Mouse (Mus musculus) hindbrain, embryonic 11.5 days (tissue): ENCODE measurements around the gene Gpr183. TPM values are rescaled to one million over a fixed set of nuclear protein-coding genes. Genes with fewer than 3 reads are reported as not detected.

Experiments
- ATAC-seq: fragments of 200-750 bp; cut with Nextera tagmentation; 2 replicates; pipeline ENCODE4 v1.8.0; 2017; ENCODE audit warnings: mild to moderate bottlenecking, moderate TSS enrichment, moderate library complexity; ENCODE audit not compliant: low FRiP score
- DNase-seq: peaks from one replicate; pipeline ENCODE4 v3.0.0-alpha.2; 2015; ENCODE audit warnings: low spot score
- H3K27ac ChIP-seq: fragments of 300-500 bp; sonication (generic); 2 replicates; pipeline ENCODE4 v1.5.1; 2014; ENCODE audit warnings: mild to moderate bottlenecking, low read depth, low read length
- H3K27me3 ChIP-seq: fragments of 300-500 bp; sonication (generic); 2 replicates; pipeline ENCODE4 v1.6.1; 2014; ENCODE audit warnings: mild to moderate bottlenecking, low read length, moderate library complexity, mixed read lengths; ENCODE audit not compliant: control insufficient read depth, insufficient read depth
- H3K36me3 ChIP-seq: fragments of 300-500 bp; sonication (generic); 2 replicates; pipeline ENCODE4 v1.6.1; 2014; ENCODE audit warnings: mild to moderate bottlenecking, low read length, moderate library complexity, mixed read lengths; ENCODE audit not compliant: control insufficient read depth, insufficient read depth
- H3K4me1 ChIP-seq: fragments of 300-500 bp; sonication (generic); replicated peaks from 2 replicates; pipeline ENCODE4 v1.6.1; 2014; ENCODE audit warnings: low read length, mixed read lengths; ENCODE audit not compliant: control insufficient read depth, insufficient read depth
- H3K4me2 ChIP-seq: fragments of 300-500 bp; sonication (generic); replicated peaks from 2 replicates; pipeline ENCODE4 v1.6.1; 2014; ENCODE audit warnings: mild to moderate bottlenecking, low read depth, low read length
- H3K4me3 ChIP-seq: fragments of 300-500 bp; sonication (generic); 2 replicates; pipeline ENCODE4 v1.5.1; 2014; ENCODE audit warnings: low read depth, low read length
- H3K9ac ChIP-seq: fragments of 300-500 bp; sonication (generic); 2 replicates; pipeline ENCODE4 v1.6.1; 2014; ENCODE audit warnings: low read depth, low read length
- H3K9me3 ChIP-seq: fragments of 300-500 bp; sonication (generic); 2 replicates; pipeline ENCODE4 v1.6.1; 2016; ENCODE audit warnings: low read length; ENCODE audit not compliant: control insufficient read depth
- WGBS: fragments of 180-500 bp; shearing (Covaris S2); extraction: QIAGEN DNeasy Blood & Tissue Kit; methylation state at CpG from one replicate; pipeline ENCODE4 v1.1.7; 2014; 5-methylcytosine and 5-hydroxymethylcytosine counted together
- polyA plus RNA-seq: library from polyadenylated mRNA; unstranded; fragments of >200 nt; fragmentation: Nextera tagmentation; extraction: Ambion mirVana; gene quantifications from 2 replicates; pipeline ENCODE4 v1.2.1, GENCODE M21; 2014

Gene Gpr183
- polyA plus RNA-seq, 1 experiment from 2014 or later: 3.2 TPM

DNA sequence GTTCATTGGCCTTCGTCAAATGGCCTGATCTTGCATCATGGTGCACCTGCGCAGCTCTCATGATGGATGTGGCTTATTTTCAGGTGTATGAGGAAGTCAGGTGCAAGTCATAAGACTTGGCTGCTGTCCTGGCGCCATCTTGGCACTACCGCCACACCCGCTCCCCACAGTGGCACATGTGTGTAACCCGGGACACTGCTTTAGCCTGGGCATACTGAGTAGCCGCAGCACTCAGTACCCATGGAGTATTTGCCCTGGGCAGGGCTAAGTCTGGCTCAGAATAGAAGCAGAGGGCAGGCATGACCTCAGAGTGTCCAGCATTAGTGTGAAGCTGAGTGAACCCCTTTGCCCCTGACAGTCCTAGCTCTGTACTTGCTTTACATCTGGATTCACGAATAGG, 37.5 kb downstream of the Gpr183 start:
- H3K9ac ChIP-seq: no peak overlapping the region
- H3K36me3 ChIP-seq: no peaks in the 10 kb centered on the region
- H3K9me3 ChIP-seq: no peaks in the 10 kb centered on the region
- WGBS: 90% methylated on average over 8 of the region's 8 CpGs
- no peak for DNase-seq
- no peak overlapping the region for H3K4me3 ChIP-seq
- H3K27me3 ChIP-seq: no peaks in the 10 kb centered on the region
- H3K4me1 ChIP-seq: no peaks in the 10 kb centered on the region
- H3K4me2 ChIP-seq: no peak overlapping the region
- H3K27ac ChIP-seq: no peak overlapping the region
- peak; percentile 25; the same call in 1 of the 2 replicates for ATAC-seq

DNA sequence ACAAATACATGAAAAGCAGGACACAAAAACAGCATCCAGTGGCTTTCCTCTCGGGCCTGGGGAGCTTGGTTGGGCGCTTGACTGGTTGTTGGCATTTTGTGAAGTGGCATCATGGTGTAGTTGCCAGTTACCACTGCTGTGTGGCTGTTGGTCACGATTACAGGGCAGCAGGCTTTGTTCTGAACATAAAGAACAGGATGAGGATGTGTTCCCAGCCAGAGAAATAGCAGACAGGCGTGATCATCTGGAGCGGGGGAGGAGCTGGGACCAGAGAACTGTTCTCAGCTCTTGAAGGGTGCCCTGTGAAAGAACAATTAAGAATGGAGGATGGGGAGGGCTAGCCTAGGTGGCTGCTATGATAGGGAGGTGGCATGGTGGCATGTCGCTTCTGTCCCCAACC, 38.1 kb downstream of the Gpr183 start:
- Histone ChIP-seq H3K9me3 (no peaks in the 10 kb centered on the region), H3K27ac (no peak overlapping the region), H3K9ac (no peak overlapping the region), H3K36me3 (no peaks in the 10 kb centered on the region), H3K4me3 (no peak overlapping the region), H3K4me2 (no peak overlapping the region), H3K4me1 (no peaks in the 10 kb centered on the region), H3K27me3 (no peaks in the 10 kb centered on the region)
- ATAC-seq (no peak), DNase-seq (no peak)
- WGBS: 87% methylated on average over 6 of the region's 6 CpGs

DNA sequence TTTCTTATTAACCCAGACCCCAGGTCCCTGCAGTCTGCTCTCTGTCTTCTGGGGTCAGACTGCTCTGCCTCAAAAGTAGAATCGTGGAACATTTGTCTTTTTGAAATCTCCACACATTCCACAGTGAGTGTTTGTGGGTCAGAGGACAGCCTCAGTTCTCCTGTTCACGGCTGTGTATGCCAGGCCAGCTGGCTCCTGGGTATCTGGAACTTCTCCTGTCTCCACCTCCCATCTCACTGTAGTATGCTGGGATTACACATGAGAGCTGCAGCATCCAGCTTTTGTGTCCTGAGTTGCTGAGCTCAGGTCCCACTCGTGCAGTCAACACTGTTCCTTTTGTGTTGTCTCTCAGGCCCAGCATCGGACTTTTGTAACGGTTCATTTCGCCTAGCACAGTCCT, 40.1 kb downstream of the Gpr183 start:
- ATAC-seq (no peak), DNase-seq (no peak)
- H3K27me3 ChIP-seq: no peaks in the 10 kb centered on the region
- H3K4me3 ChIP-seq: no peak overlapping the region
- no peaks in the 10 kb centered on the region for H3K9me3 ChIP-seq
- no peak overlapping the region for H3K9ac ChIP-seq
- H3K4me1 ChIP-seq: no peaks in the 10 kb centered on the region
- H3K27ac ChIP-seq: no peak overlapping the region
- H3K36me3 ChIP-seq: no peaks in the 10 kb centered on the region
- H3K4me2 ChIP-seq: no peak overlapping the region
- 88% methylated on average over 6 of the region's 6 CpGs for WGBS

DNA sequence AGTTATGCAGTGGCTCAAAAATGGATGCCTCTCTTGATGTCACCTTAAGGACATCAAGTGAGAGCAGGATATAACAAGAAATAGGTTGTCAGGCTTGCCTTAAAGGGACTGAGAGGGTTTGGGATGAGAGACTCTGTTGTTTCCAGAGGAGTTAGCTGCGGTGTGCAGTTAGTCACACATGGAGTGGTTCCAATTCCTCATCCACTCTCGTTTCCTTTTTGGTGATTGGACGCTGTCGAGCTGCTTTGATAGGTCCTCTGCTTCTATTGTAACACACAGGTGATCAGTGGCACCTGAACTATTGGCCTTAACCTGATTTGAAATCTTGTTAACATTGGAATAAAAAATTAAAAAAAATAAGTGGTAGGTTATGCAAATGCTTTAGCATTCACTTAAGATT, 42.3 kb downstream of the Gpr183 start:
- Histone ChIP-seq H3K4me3 (no peak overlapping the region), H3K27me3 (no peaks in the 10 kb centered on the region), H3K4me1 (no peaks in the 10 kb centered on the region), H3K9me3 (no peaks in the 10 kb centered on the region), H3K4me2 (no peak overlapping the region), H3K9ac (no peak overlapping the region), H3K36me3 (no peaks in the 10 kb centered on the region), H3K27ac (no peak overlapping the region)
- DNase-seq (no peak), ATAC-seq (no peak)
- WGBS: 91% methylated on average over 4 of the region's 4 CpGs

DNA sequence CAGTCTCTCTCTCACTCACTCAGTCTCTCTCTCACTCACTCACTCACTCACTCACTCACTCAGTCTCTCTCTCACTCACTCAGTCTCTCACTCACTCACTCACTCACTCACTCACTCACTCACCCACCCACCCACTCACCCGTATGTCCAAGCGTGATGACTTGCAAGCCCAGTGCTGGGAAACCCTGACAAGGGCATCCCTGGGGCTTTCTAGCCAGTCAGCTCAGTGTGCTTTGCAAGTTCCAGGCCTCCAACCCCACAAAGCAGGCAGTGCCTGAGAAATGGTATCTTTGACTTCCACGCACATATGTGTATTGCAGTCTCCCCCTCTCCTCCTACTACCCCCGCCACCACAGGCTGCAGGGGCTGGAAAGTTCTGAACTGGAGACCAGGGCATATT, 43.0 kb downstream of the Gpr183 start:
- H3K27ac ChIP-seq: no peak overlapping the region

DNA sequence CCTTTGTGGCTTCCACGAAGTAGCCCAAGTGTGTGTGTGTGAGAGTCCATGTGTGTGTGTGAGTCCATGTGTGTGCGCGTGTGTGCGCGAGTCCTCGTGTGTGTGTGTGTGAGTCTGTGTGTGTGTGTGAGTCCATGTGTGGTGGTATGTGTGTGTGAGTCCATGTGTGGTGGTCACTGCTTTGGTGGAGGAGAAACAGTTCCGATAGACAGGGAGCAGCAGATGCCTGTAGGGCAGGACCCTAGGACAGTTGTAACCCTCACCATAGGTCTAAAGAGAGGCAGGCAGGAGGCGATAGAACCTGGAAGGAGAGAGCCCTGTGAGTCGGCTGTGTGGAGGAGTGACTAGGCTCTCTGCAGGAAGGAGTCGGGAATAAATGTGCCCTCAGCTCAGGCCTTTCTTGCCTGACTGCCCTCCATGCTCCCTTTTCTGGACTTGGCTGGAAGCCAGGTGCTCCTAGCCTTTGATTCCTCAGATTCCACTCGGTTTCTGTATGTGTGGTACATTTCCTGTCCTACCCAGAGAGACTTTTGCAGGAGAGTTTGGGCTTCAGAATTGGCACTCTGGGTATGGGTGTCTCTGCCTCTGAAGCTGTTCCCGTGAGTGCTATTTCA, 44.4 kb downstream of the Gpr183 start:
- WGBS: 84% methylated on average over 12 of the region's 12 CpGs
- no peak for DNase-seq
- no peak for ATAC-seq
- Histone ChIP-seq H3K27me3 (no peaks in the 10 kb centered on the region), H3K4me2 (no peak overlapping the region), H3K36me3 (no peaks in the 10 kb centered on the region), H3K4me3 (no peak overlapping the region), H3K27ac (no peak overlapping the region), H3K9me3 (no peaks in the 10 kb centered on the region), H3K9ac (no peak overlapping the region), H3K4me1 (no peaks in the 10 kb centered on the region)

More for the DNA sequence above, 43.0 kb downstream of the Gpr183 start:
- no peaks in the 10 kb centered on the region for H3K4me1 ChIP-seq
- no peak overlapping the region for H3K4me2 ChIP-seq
- H3K9me3 ChIP-seq: no peaks in the 10 kb centered on the region
- WGBS: 90% methylated on average over 4 of the region's 4 CpGs
- H3K4me3 ChIP-seq: no peak overlapping the region
- ATAC-seq: no peak
- H3K36me3 ChIP-seq: no peaks in the 10 kb centered on the region
- no peak overlapping the region for H3K9ac ChIP-seq
- no peaks in the 10 kb centered on the region for H3K27me3 ChIP-seq
- DNase-seq: no peak

DNA sequence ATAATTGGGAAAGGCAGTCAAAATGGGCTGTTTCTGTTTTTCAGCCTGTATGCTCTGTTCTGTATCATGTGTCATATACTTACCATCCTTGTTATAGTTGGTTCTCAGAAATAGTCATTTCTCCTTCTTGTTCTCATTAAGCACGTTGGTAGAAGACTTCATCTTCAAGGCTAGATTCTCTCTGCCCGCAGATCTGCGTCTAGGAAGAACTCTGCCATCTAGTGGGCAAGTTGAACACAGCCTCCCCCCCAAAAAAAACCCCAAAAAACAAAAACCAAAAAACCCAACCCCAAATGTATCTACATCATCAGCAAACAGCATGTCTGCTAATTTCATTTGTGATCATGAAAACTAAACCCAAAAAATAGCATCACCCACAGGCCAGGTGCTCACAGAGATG, 45.2 kb downstream of the Gpr183 start:
- H3K4me3 ChIP-seq: no peak overlapping the region
- no peak overlapping the region for H3K27ac ChIP-seq
- H3K9ac ChIP-seq: no peak overlapping the region
- ATAC-seq (no peak), DNase-seq (peak; percentile 21)
- H3K4me1 ChIP-seq: no peaks in the 10 kb centered on the region
- no peaks in the 10 kb centered on the region for H3K27me3 ChIP-seq
- H3K4me2 ChIP-seq: no peak overlapping the region
- no peaks in the 10 kb centered on the region for H3K36me3 ChIP-seq
- WGBS: 50% methylated on average over 3 of the region's 3 CpGs
- H3K9me3 ChIP-seq: no peaks in the 10 kb centered on the region

DNA sequence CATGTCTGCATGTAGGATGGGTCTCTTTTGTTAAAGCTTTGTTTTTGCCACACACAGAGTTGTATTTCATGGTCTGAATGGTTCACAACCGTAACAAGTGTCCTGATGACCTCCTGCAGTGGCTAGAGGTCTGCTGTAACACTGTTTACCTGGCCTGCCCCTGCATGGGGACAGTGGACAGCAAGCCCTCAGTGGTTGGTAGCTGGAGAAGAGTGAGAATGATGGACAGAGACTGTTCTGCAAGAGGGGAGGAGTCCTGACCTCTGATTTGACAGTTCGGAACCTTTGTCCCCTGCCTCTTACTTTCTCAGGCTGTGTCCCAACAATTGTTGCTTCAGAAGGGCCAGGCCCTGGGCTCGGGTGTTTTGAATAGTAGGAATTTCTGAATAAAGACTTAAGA, 46.7 kb downstream of the Gpr183 start:
- DNase-seq (no peak), ATAC-seq (no peak)
- H3K4me3 ChIP-seq: no peak overlapping the region
- no peak overlapping the region for H3K9ac ChIP-seq
- WGBS: 69% methylated on average over 3 of the region's 3 CpGs
- H3K4me1 ChIP-seq: no peaks in the 10 kb centered on the region
- H3K36me3 ChIP-seq: no peaks in the 10 kb centered on the region
- no peaks in the 10 kb centered on the region for H3K9me3 ChIP-seq
- no peak overlapping the region for H3K4me2 ChIP-seq
- H3K27ac ChIP-seq: no peak overlapping the region
- H3K27me3 ChIP-seq: no peaks in the 10 kb centered on the region

DNA sequence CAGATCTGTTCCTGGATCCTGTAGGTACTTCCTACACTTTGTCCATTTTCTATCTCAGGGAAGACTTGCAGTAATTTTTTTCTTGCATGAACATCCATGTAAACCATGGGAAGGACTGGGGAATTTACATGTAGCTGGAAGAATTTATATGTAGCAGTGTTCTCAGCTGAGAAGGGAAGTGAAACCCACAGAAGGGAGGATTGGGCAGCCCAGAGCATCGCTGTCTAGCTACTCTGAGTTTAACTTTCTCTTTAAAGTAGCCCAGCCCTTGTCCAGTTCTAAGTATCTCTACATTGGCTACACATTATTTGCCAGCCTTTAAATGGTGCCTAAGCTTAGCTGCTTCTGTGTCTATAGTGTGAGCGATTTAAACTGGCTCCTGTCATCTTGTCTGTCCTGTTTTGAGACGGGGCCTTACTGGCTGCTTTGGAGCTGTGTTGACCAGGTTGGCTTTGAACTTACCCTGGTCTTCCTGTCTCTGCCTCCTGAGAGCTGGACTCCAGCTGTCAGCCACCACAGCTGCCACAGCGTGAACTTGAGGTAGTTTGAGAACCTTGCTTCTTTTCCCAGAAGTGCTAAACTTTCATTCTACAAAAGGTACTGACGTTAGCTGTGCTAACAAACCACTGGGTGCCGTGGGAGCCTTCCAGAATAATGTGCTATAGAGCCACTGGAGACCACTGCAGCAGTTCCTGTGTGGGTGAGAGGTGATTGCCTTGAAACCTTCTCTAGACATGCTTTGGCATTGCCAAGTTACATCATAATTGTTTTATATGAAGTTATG, 48.5 kb downstream of the Gpr183 start:
- H3K9ac ChIP-seq: no peak overlapping the region
- H3K36me3 ChIP-seq: no peaks in the 10 kb centered on the region
- no peaks in the 10 kb centered on the region for H3K27me3 ChIP-seq
- ATAC-seq (no peak), DNase-seq (no peak)
- H3K4me3 ChIP-seq: no peak overlapping the region
- H3K4me1 ChIP-seq: no peaks in the 10 kb centered on the region
- 87% methylated on average over 6 of the region's 6 CpGs for WGBS
- H3K9me3 ChIP-seq: no peaks in the 10 kb centered on the region
- H3K27ac ChIP-seq: no peak overlapping the region
- H3K4me2 ChIP-seq: no peak overlapping the region
